Mouse (Mus musculus): ENCODE data around the gene Dnah6.

DNA sequence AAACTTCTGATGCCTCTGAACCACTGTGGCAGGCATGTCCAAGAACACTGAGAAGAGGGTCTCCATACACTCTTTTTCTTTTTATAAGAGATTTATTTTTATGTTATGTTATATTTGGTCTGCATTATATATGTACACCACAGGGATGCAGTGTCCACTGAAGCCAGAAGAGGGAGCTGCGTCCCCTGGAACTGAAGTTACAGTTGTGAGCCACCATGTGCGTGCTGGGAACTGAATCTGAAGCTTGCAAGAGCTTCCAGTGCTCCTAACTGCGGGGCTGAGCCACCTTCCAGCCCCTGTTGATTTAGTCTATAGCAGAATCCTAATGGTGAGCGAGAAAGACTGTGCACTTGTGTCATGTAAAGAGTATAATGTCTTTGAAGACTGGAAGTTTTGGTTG lies 78.7 kb downstream of the Dnah6 start:
- TF ChIP-seq EP300 (optimal IDR thresholded peaks at IDR 0.05): no peak
- 0 out of 2 replicates have a peak, but pooled peaks have one; percentile 4 for TF ChIP-seq CTCF (IDR thresholded peaks at IDR 0.05; ENCODE audit: low read depth)
